Mouse (Mus musculus) duodenum, adult 2 months (tissue): ENCODE data around the gene Olfr1437. TPM values are rescaled to one million over a fixed set of nuclear protein-coding genes. Genes with fewer than 3 reads are reported as not detected.

Source experiments
- polyA plus RNA-seq: library from polyadenylated mRNA; depleted of rRNA; stranded (reverse); fragments of >200 nt; gene quantifications from 2 replicates; pipeline ENCODE4 v1.2.3, GENCODE M21; 2012; ENCODE audit warnings: low replicate concordance; rRNA removed

The Olfr1437 gene
- polyA plus RNA-seq = not detected in 2 replicates

DNA sequence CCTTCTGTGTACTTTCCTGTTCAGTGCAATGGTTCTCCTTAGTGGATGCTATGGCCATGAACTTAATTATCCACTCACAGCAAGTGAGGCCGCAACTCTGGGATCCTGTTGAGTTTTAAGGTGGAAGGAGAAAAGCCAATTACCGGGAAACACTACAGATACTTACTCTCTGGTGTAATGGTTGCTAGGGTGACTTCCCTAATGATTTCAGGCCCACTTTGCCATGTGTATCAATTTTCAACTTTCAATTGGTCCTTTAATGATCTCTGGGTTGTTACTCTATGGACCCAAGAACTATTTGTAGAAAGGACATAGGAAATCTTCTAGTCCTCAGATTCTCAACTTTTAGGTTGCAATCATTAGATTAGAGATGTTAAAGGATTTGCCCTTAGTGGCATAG, at the start of gene Olfr1437:
TSS of gene Olfr1437 (minus strand) at position 101 of the 400 bp plus-strand sequence.

DNA sequence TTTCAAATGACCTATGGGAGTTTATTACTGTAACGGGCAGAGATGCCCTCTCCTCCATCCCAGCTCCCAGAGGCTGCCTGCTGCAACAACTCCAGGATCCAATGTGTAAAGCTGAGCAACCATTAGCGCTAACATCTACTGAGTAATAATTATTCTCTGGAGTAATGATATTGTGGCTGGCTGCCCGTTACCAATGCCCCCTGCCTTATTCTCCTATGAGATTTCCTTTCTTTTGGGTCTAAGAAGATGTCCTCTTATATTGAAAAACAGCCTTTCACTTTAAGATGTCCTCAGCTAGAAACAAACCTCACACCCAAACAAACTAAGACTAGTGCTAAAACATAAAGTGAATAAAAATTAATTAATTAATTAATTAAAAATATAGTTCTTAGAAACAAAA, 10.9 kb upstream of the Olfr1437 start, which contains the start of gene Olfr1438-ps1:
TSS of gene Olfr1438-ps1 (minus strand) at position 101 of the 400 bp plus-strand sequence.

DNA sequence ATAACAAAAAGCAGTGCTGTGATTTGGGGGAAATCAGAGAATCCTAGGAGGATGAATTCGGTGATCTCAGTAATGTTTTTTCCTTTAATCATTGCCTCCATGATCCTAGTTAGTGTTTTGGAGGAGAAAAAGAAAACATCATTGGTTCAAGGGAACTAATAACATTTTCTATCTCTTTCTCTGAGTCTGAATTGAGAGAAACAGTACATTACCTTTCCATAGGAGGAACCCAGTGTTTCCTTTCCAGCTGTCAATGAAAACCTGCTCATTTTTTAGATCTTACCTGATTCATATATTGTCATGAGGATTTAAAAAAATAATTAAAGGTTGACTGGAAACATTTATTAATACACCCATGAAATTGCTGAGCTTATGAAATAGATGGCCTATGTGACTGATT, 25.9 kb downstream of the Olfr1437 start, which contains the start of gene Olfr1436:
TSS of gene Olfr1436 (minus strand) at position 101 of the 400 bp plus-strand sequence.

DNA sequence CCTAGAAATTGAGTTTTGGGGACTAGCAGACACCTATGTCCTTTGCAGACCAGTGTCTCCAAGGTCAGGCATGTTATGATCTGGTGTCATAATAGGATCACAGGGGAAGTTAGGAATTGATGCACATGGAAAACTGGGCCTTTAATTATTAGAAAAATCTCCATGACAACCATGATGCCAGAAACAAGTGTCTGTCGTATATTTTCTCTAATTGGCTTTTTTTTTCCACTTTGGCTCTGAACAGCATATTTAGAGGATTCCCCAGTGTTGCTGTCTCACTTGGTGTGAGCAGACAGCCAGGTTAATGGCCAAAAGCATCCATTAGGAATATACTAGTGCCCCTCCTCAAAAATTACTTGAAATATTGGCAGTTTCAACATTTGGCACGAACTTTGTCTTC, 45.3 kb downstream of the Olfr1437 start, which contains the start of gene Olfr1434:
TSS of gene Olfr1434 (plus strand) at position 301 of the 400 bp plus-strand sequence.

Other genes starting within 250 kb of the Olfr1437 start
- not detected in 2 replicates for gene Olfr1425, start 247.4 kb downstream of the Olfr1437 start, polyA plus RNA-seq
- not detected in 2 replicates for gene Olfr1426, start 233.1 kb downstream of the Olfr1437 start, polyA plus RNA-seq
- gene Olfr1427, start 221.8 kb downstream of the Olfr1437 start, polyA plus RNA-seq = not detected in 2 replicates
- gene Olfr1428, start 209.2 kb downstream of the Olfr1437 start, polyA plus RNA-seq = not detected in 2 replicates
- gene Olfr76, start 201.9 kb downstream of the Olfr1437 start, polyA plus RNA-seq = not detected in 2 replicates
- not detected in 2 replicates for gene Olfr1555-ps1, start 155.0 kb downstream of the Olfr1437 start, polyA plus RNA-seq
- gene Olfr1431, start 124.5 kb downstream of the Olfr1437 start, polyA plus RNA-seq = not detected in 2 replicates
- not detected in 2 replicates for gene Olfr1432, start 92.5 kb downstream of the Olfr1437 start, polyA plus RNA-seq
- gene Olfr262, start 83.4 kb downstream of the Olfr1437 start, polyA plus RNA-seq = not detected in 2 replicates
- gene Olfr235, start 64.1 kb downstream of the Olfr1437 start, polyA plus RNA-seq = not detected in 2 replicates
- not detected in 2 replicates for gene Olfr1434, start 45.2 kb downstream of the Olfr1437 start, polyA plus RNA-seq
- not detected in 2 replicates for gene Olfr1436, start 26.0 kb downstream of the Olfr1437 start, polyA plus RNA-seq
- not detected in 2 replicates for gene Olfr1438-ps1, start 10.8 kb upstream of the Olfr1437 start, polyA plus RNA-seq
- gene Olfr1440, start 62.2 kb upstream of the Olfr1437 start, polyA plus RNA-seq = not detected in 2 replicates
- gene Olfr1441, start 92.3 kb upstream of the Olfr1437 start, polyA plus RNA-seq = not detected in 2 replicates
- gene Pfpl, start 102.8 kb upstream of the Olfr1437 start, polyA plus RNA-seq = not detected in 2 replicates
- 1.3 and 1.4 TPM in 2 replicates for gene Mpeg1, start 135.7 kb upstream of the Olfr1437 start, polyA plus RNA-seq
- 7.4 and 9.3 TPM in 2 replicates for gene Dtx4, start 176.4 kb upstream of the Olfr1437 start, polyA plus RNA-seq
- gene Fam111a, start 220.6 kb upstream of the Olfr1437 start, polyA plus RNA-seq = 0.14 and 0.39 TPM in 2 replicates